Mouse (Mus musculus) kidney, embryonic 15.5 days (tissue): Measurements from ENCODE around the gene Mcl1. TPM values are rescaled to one million over a fixed set of nuclear protein-coding genes. Genes with fewer than 3 reads are reported as not detected.

ENCODE experiments used
- ATAC-seq: fragments of 200-750 bp; cut with Nextera tagmentation; replicated peaks from 2 replicates; pipeline ENCODE4 v1.8.0; 2017; ENCODE audit warnings: moderate TSS enrichment; ENCODE audit not compliant: low FRiP score
- H3K27ac ChIP-seq: fragments of 300-500 bp; sonication (generic); 2 replicates; pipeline ENCODE4 v1.5.1; 2015; ENCODE audit warnings: mild to moderate bottlenecking, inconsistent platforms
- H3K27me3 ChIP-seq: fragments of 300-500 bp; sonication (generic); 2 replicates; pipeline ENCODE4 v1.6.1; 2015; ENCODE audit warnings: inconsistent platforms
- H3K36me3 ChIP-seq: fragments of 300-500 bp; sonication (generic); 2 replicates; pipeline ENCODE4 v1.6.1; 2015; ENCODE audit warnings: inconsistent platforms
- H3K4me1 ChIP-seq: fragments of 300-500 bp; sonication (generic); 2 replicates; pipeline ENCODE4 v1.6.1; 2015; ENCODE audit warnings: inconsistent platforms
- H3K4me2 ChIP-seq: fragments of 300-500 bp; sonication (generic); 2 replicates; pipeline ENCODE4 v1.6.1; 2015; ENCODE audit warnings: moderate library complexity, mild to moderate bottlenecking, inconsistent platforms
- H3K4me3 ChIP-seq: fragments of 300-500 bp; sonication (generic); replicated peaks from 2 replicates; pipeline ENCODE4 v1.5.1; 2015; ENCODE audit warnings: mild to moderate bottlenecking, inconsistent platforms
- H3K9ac ChIP-seq: fragments of 300-500 bp; sonication (generic); 2 replicates; pipeline ENCODE4 v1.6.1; 2015; ENCODE audit warnings: mild to moderate bottlenecking, inconsistent platforms
- H3K9me3 ChIP-seq: fragments of 300-500 bp; sonication (generic); replicated peaks from 2 replicates; pipeline ENCODE4 v1.6.1; 2016; ENCODE audit warnings: inconsistent platforms
- WGBS: fragments of 180-500 bp; shearing (Covaris S2); methylation state at CpG from one replicate; pipeline ENCODE4 v1.1.7; 2015; ENCODE audit warnings: mixed read lengths; 5-methylcytosine and 5-hydroxymethylcytosine counted together
- polyA plus RNA-seq: library from polyadenylated mRNA; unstranded; fragments of >200 nt; fragmentation: Nextera tagmentation; extraction: Ambion mirVana; gene quantifications from 2 replicates; pipeline ENCODE4 v1.2.1, GENCODE M21; 2015

The Mcl1 gene
- polyA plus RNA-seq, 1 experiment from 2014 or later: 51.2 TPM

- H3K9me3 ChIP-seq: no peaks in the 10 kb centered on the region
- no peaks in the 10 kb centered on the region for H3K4me1 ChIP-seq
- no peaks in the 10 kb centered on the region for H3K36me3 ChIP-seq
- H3K4me2 ChIP-seq: no peak overlapping the region
- no peak overlapping the region for H3K27ac ChIP-seq
- ATAC-seq: no peak
- no peaks in the 10 kb centered on the region for H3K27me3 ChIP-seq
- no peak overlapping the region for H3K9ac ChIP-seq
- no peak overlapping the region for H3K4me3 ChIP-seq
- WGBS: 68% methylated on average over 7 of the region's 7 CpGs
These were observed 48.9 kb downstream of the Mcl1 start for GRCm38 (mm10) chr3:95707497-95707896.

GRCm38 (mm10) chr3:95709044-95709443 lies 50.5 kb downstream of the Mcl1 start:
- H3K9me3 ChIP-seq: no peaks in the 10 kb centered on the region
- WGBS: 85% methylated on average over 4 of the region's 4 CpGs
- no peaks in the 10 kb centered on the region for H3K36me3 ChIP-seq
- no peaks in the 10 kb centered on the region for H3K27me3 ChIP-seq
- ATAC-seq: no peak
- no peak overlapping the region for H3K9ac ChIP-seq
- no peak overlapping the region for H3K4me3 ChIP-seq
- no peaks in the 10 kb centered on the region for H3K4me1 ChIP-seq
- H3K4me2 ChIP-seq: no peak overlapping the region
- no peak overlapping the region for H3K27ac ChIP-seq

GRCm38 (mm10) chr3:95709967-95710366 lies 51.4 kb downstream of the Mcl1 start:
- no peak overlapping the region for H3K9ac ChIP-seq
- H3K36me3 ChIP-seq: no peaks in the 10 kb centered on the region
- H3K4me3 ChIP-seq: no peak overlapping the region
- H3K9me3 ChIP-seq: no peaks in the 10 kb centered on the region
- H3K27ac ChIP-seq: no peak overlapping the region
- no peak overlapping the region for H3K4me2 ChIP-seq
- no peaks in the 10 kb centered on the region for H3K4me1 ChIP-seq
- H3K27me3 ChIP-seq: no peaks in the 10 kb centered on the region
- no peak for ATAC-seq

Other genes with a start within 250 kb of the Mcl1 start
- gene Arnt, start 224.4 kb upstream of the Mcl1 start, polyA plus RNA-seq: 42.5 and 43.1 TPM in 2 replicates
- gene Ctsk, start 159.5 kb upstream of the Mcl1 start, polyA plus RNA-seq: 9.4 and 43.4 TPM in 2 replicates
- gene Ctss, start 132.0 kb upstream of the Mcl1 start, polyA plus RNA-seq: 12.7 and 14.6 TPM in 2 replicates
- not detected in 2 replicates for gene Hormad1, start 99.1 kb upstream of the Mcl1 start, polyA plus RNA-seq
- 31.2 and 33.9 TPM in 2 replicates for gene Golph3l, start 69.9 kb upstream of the Mcl1 start, polyA plus RNA-seq
- gene Ensa, start 33.8 kb upstream of the Mcl1 start, polyA plus RNA-seq: 71.1 and 73.2 TPM in 2 replicates
- 4.0 and 6.3 TPM in 2 replicates for gene Adamtsl4, start 29.1 kb downstream of the Mcl1 start, polyA plus RNA-seq
- 177 and 231 TPM in 2 replicates for gene Ecm1, start 80.8 kb downstream of the Mcl1 start, polyA plus RNA-seq
- gene Tars2, start 101.4 kb downstream of the Mcl1 start, polyA plus RNA-seq: 47.3 and 58.4 TPM in 2 replicates
- gene Rprd2, start 160.1 kb downstream of the Mcl1 start, polyA plus RNA-seq: 22.4 and 23.9 TPM in 2 replicates
- gene Prpf3, start 197.1 kb downstream of the Mcl1 start, polyA plus RNA-seq: 49.7 and 52.3 TPM in 2 replicates
- gene Mrps21, start 212.7 kb downstream of the Mcl1 start, polyA plus RNA-seq: 404 and 412 TPM in 2 replicates
- gene Ciart, start 223.5 kb downstream of the Mcl1 start, polyA plus RNA-seq: 5.9 and 6.6 TPM in 2 replicates
- 38.0 and 42.3 TPM in 2 replicates for gene BC028528, start 233.2 kb downstream of the Mcl1 start, polyA plus RNA-seq
- 37.4 and 40.8 TPM in 2 replicates for gene Aph1a, start 235.2 kb downstream of the Mcl1 start, polyA plus RNA-seq
- 17.3 and 22.5 TPM in 2 replicates for gene Car14, start 245.9 kb downstream of the Mcl1 start, polyA plus RNA-seq